Mouse (Mus musculus): ENCODE measurements at regions not wholly inside any gene's neighbourhood (a gene's known extent, or its start where the extent isn't known, plus 50 kb on each side); places are given as distances from the start of the nearest gene placed in this dataset.

- Histone ChIP-seq H3K4me2 (ENCODE audit: low read length) (no peak overlapping the region), H3K9ac (ENCODE audit: low read depth, low read length) (no peak overlapping the region), H3K27ac (ENCODE audit: low read depth, low read length) (no peak overlapping the region), H3K36me3 (ENCODE audit: control insufficient read depth, insufficient read depth, low read length) (no peaks in the 10 kb centered on the region), H3K27me3 (replicated peaks; ENCODE audit: control insufficient read depth, insufficient read depth, low read length) (no peaks in the 10 kb centered on the region), H3K4me1 (ENCODE audit: control insufficient read depth, insufficient read depth, low read depth, low read length) (peaks cover 16% of the 10 kb centered on the region), H3K9me3 (ENCODE audit: control insufficient read depth, low read length) (no peaks in the 10 kb centered on the region), H3K4me3 (ENCODE audit: low read length) (no peak overlapping the region)
- WGBS, result 94% methylated on average over 7 of the region's 7 CpGs
- ATAC-seq, result no peak
Measured at GRCm38 (mm10) chr1:156995180-156995951, 55.9 kb upstream of the Ralgps2 start.

- 93% methylated on average over 2 of the region's 2 CpGs for WGBS
- ATAC-seq, result no peak
- Histone ChIP-seq H3K4me2 (ENCODE audit: low read length) (no peak overlapping the region), H3K27me3 (replicated peaks; ENCODE audit: control insufficient read depth, insufficient read depth, low read length) (no peaks in the 10 kb centered on the region), H3K9me3 (ENCODE audit: control insufficient read depth, low read length) (no peaks in the 10 kb centered on the region), H3K4me3 (ENCODE audit: low read length) (no peak overlapping the region), H3K27ac (ENCODE audit: low read depth, low read length) (no peak overlapping the region), H3K4me1 (ENCODE audit: control insufficient read depth, insufficient read depth, low read depth, low read length) (peaks cover 21% of the 10 kb centered on the region), H3K36me3 (ENCODE audit: control insufficient read depth, insufficient read depth, low read length) (no peaks in the 10 kb centered on the region), H3K9ac (ENCODE audit: low read depth, low read length) (no peak overlapping the region)
Measured at GRCm38 (mm10) chr1:156994644-156995016, 55.2 kb upstream of the Ralgps2 start.

- no peak for ATAC-seq
- no peak overlapping the region for H3K9ac ChIP-seq (ENCODE audit: low read depth, low read length)
- WGBS, result 68% methylated on average over 15 of the region's 15 CpGs
Measured at GRCm38 (mm10) chr1:156994005-156994643, 54.7 kb upstream of the Ralgps2 start.

DNA sequence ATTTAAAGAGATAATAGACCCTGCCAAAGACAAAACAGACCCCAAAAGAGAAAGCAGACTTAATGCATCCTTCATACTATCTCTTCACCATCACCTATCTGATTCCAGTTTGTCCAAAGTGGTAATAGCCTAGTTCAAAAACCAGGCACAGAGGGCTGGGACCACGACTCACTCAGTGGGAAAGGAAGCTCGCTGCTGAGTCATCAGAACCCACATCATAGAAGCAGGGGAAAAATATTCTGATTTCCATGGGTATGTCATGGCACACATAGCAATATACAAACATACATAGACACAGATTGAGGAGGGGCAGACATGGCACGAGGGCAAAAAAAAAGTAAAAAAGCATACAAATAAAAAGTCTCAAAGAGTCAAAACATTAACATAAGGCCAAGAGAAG lies 53.7 kb upstream of the Ralgps2 start:
- H3K9ac ChIP-seq (ENCODE audit: low read depth, low read length), result no peak overlapping the region
- WGBS, result 76% methylated on average over 3 of the region's 3 CpGs
- H3K4me1 ChIP-seq (ENCODE audit: control insufficient read depth, insufficient read depth, low read depth, low read length), result peaks cover 21% of the 10 kb centered on the region
- no peak for ATAC-seq
- H3K36me3 ChIP-seq (ENCODE audit: control insufficient read depth, insufficient read depth, low read length), result no peaks in the 10 kb centered on the region
- H3K9me3 ChIP-seq (ENCODE audit: control insufficient read depth, low read length), result no peaks in the 10 kb centered on the region
- H3K4me2 ChIP-seq (ENCODE audit: low read length), result no peak overlapping the region
- H3K4me3 ChIP-seq (ENCODE audit: low read length), result no peak overlapping the region
- H3K27me3 ChIP-seq (replicated peaks; ENCODE audit: control insufficient read depth, insufficient read depth, low read length), result no peaks in the 10 kb centered on the region
- no peak overlapping the region for H3K27ac ChIP-seq (ENCODE audit: low read depth, low read length)

More at GRCm38 (mm10) chr1:156994005-156994643, 54.7 kb upstream of the Ralgps2 start:
- Histone ChIP-seq H3K4me2 (ENCODE audit: low read length) (no peak overlapping the region), H3K27ac (ENCODE audit: low read depth, low read length) (no peak overlapping the region), H3K4me1 (ENCODE audit: control insufficient read depth, insufficient read depth, low read depth, low read length) (peaks cover 21% of the 10 kb centered on the region), H3K9me3 (ENCODE audit: control insufficient read depth, low read length) (no peaks in the 10 kb centered on the region), H3K36me3 (ENCODE audit: control insufficient read depth, insufficient read depth, low read length) (no peaks in the 10 kb centered on the region), H3K4me3 (ENCODE audit: low read length) (no peak overlapping the region), H3K27me3 (replicated peaks; ENCODE audit: control insufficient read depth, insufficient read depth, low read length) (no peaks in the 10 kb centered on the region)

- ATAC-seq, result no peak
- H3K9me3 ChIP-seq (ENCODE audit: control insufficient read depth, low read length), result no peaks in the 10 kb centered on the region
- no peaks in the 10 kb centered on the region for H3K27me3 ChIP-seq (replicated peaks; ENCODE audit: control insufficient read depth, insufficient read depth, low read length)
- H3K27ac ChIP-seq (ENCODE audit: low read depth, low read length), result no peak overlapping the region
- H3K4me1 ChIP-seq (ENCODE audit: control insufficient read depth, insufficient read depth, low read depth, low read length), result peaks cover 17% of the 10 kb centered on the region
- H3K36me3 ChIP-seq (ENCODE audit: control insufficient read depth, insufficient read depth, low read length), result no peaks in the 10 kb centered on the region
- H3K9ac ChIP-seq (ENCODE audit: low read depth, low read length), result no peak overlapping the region
- 23% methylated on average over 2 of the region's 2 CpGs for WGBS
- no peak overlapping the region for H3K4me2 ChIP-seq (ENCODE audit: low read length)
- H3K4me3 ChIP-seq (ENCODE audit: low read length), result no peak overlapping the region
Measured at GRCm38 (mm10) chr1:156992536-156992935, 53.1 kb upstream of the Ralgps2 start.

DNA sequence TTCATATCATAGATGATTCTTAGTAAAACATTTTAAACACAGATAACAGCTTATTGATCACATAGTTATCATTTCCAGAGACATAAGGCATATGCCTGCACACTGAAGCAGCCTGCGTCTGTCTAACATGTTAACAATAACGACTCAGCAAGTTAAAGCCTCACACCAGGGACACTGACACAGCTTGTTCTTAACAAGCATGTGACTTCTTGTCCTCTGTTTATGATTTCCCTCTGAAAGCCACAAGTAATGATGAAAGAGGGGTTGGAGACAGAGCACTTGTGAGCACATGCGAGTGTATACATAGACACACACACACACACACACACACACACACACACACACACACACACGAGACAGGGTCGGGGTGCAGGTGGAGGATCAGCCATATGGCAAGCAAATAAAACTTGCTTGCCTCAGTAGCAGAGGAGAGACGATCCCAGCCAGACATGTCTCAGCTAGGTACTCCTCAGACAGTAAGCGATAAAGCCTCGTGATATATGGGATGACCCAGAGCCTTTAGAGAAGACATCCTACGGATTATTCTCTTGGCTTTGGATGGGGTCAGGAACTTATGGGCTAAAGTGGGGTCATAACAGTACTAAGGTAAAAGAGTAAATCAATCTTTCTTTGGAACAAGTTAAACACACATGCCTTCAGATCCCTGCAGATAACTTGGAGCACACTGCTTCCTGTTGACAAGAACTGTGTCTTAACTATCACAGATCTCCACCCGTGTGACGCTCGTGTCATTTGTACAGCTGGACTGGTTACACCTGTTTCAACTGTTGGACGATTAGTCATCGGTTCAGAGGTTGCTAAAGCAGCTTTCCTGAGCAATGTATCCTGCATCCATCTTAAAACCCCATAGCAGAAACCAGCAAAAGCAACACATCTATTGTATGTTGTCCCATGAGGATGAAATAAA lies 51.4 kb upstream of the Ralgps2 start:
- Histone ChIP-seq H3K4me2 (ENCODE audit: low read length) (no peak overlapping the region), H3K27ac (ENCODE audit: low read depth, low read length) (no peak overlapping the region), H3K4me1 (ENCODE audit: control insufficient read depth, insufficient read depth, low read depth, low read length) (peaks cover 4% of the 10 kb centered on the region; the same call in 1 of the 2 replicates), H3K4me3 (ENCODE audit: low read length) (no peak overlapping the region), H3K9me3 (ENCODE audit: control insufficient read depth, low read length) (no peaks in the 10 kb centered on the region), H3K27me3 (replicated peaks; ENCODE audit: control insufficient read depth, insufficient read depth, low read length) (no peaks in the 10 kb centered on the region), H3K36me3 (ENCODE audit: control insufficient read depth, insufficient read depth, low read length) (no peaks in the 10 kb centered on the region), H3K9ac (ENCODE audit: low read depth, low read length) (no peak overlapping the region)
- ATAC-seq, result no peak; the same call in 1 of the 2 replicates
- WGBS, result 61% methylated on average over 14 of the region's 14 CpGs

DNA sequence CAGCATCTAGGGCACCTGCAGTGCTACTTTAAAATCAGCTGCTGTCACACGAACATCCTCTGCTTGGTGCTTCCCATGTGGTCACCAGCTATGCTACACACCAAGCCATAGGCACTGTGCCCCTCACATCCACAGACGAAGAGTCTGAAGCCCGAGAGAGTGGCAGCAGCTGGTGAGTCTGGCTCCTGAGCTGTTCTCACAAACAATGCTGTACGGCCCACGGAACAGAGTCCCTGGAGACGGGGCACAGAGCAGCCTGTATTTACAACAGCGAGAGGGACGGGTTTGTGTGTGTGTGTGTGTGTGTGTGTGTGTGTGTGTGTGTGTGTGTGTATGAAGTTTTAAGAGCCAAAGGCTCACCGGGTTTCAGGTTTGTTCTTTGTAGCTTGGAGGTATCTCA lies 50.7 kb upstream of the Ralgps2 start:
- no peaks in the 10 kb centered on the region for H3K9me3 ChIP-seq (ENCODE audit: control insufficient read depth, low read length)
- H3K4me1 ChIP-seq (ENCODE audit: control insufficient read depth, insufficient read depth, low read depth, low read length), result peaks cover 4% of the 10 kb centered on the region; the same call in 1 of the 2 replicates
- ATAC-seq, result peak; percentile 81
- WGBS, result 9% methylated on average over 9 of the region's 9 CpGs
- H3K4me2 ChIP-seq (ENCODE audit: low read length), result no peak overlapping the region
- no peaks in the 10 kb centered on the region for H3K27me3 ChIP-seq (replicated peaks; ENCODE audit: control insufficient read depth, insufficient read depth, low read length)
- H3K9ac ChIP-seq (ENCODE audit: low read depth, low read length), result no peak overlapping the region; the same call in 1 of the 2 replicates
- H3K27ac ChIP-seq (ENCODE audit: low read depth, low read length), result no peak overlapping the region
- H3K36me3 ChIP-seq (ENCODE audit: control insufficient read depth, insufficient read depth, low read length), result no peaks in the 10 kb centered on the region
- no peak overlapping the region for H3K4me3 ChIP-seq (ENCODE audit: low read length)

DNA sequence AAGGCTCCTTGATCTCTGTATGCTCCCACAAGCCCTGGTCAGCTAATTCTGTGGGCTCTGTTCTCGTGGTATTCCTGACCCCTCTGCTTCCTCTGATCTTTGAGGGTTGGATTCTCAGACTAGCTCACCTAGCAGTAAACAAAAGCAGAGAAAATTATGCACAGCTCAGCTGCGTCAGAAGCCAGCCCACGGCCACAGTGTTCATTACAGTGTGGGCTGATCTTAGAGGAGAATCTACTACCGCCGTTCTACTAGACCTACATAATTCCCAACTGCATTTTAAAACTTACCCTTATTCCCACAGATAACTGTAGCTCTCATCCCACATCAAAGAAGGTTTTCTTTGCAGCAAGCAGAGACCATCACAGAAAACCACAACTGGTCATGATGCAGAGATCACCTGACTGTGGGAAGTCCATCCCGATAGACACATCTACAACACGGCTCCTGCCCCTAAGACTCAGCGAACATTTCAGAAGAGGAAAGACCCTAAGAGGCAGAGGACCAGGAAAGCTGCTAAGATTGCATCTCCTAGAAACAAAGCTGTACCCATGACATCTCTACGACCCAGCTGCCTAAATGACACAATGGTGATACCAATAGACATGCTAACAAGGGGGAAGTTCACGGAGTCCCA lies 49.8 kb upstream of the Ralgps2 start:
- no peak for ATAC-seq
- no peak overlapping the region for H3K27ac ChIP-seq (ENCODE audit: low read depth, low read length)
- no peak overlapping the region for H3K4me3 ChIP-seq (ENCODE audit: low read length)
- H3K9ac ChIP-seq (ENCODE audit: low read depth, low read length), result no peak overlapping the region
- H3K9me3 ChIP-seq (ENCODE audit: control insufficient read depth, low read length), result no peaks in the 10 kb centered on the region
- WGBS, result 68% methylated on average over 10 of the region's 10 CpGs
- H3K4me1 ChIP-seq (ENCODE audit: control insufficient read depth, insufficient read depth, low read depth, low read length), result peaks cover 4% of the 10 kb centered on the region; the same call in 1 of the 2 replicates
- H3K4me2 ChIP-seq (ENCODE audit: low read length), result no peak overlapping the region
- no peaks in the 10 kb centered on the region for H3K27me3 ChIP-seq (replicated peaks; ENCODE audit: control insufficient read depth, insufficient read depth, low read length)
- no peaks in the 10 kb centered on the region for H3K36me3 ChIP-seq (ENCODE audit: control insufficient read depth, insufficient read depth, low read length)
